Mouse (Mus musculus) myocyte (in vitro differentiated cells): ENCODE data around the gene Slc26a9.

Experiments
- MAX ChIP-seq: IDR thresholded peaks from one replicate; pipeline ENCODE4 v1.6.1; 2011; ENCODE audit warnings: low read depth, mild to moderate bottlenecking, control low read depth
- POLR2A ChIP-seq: IDR thresholded peaks from one replicate; pipeline ENCODE4 v1.6.1; 2011; ENCODE audit warnings: low read depth, mild to moderate bottlenecking, control low read depth, moderate library complexity; ENCODE audit not compliant: insufficient read length
- POLR2AphosphoS2 ChIP-seq: IDR thresholded peaks from one replicate; pipeline ENCODE4 v1.6.1; 2011; ENCODE audit warnings: low read depth, control low read depth; ENCODE audit not compliant: insufficient read length
- TCF12 ChIP-seq: IDR thresholded peaks from one replicate; pipeline ENCODE4 v1.6.1; 2011; ENCODE audit warnings: mild to moderate bottlenecking, control low read depth; ENCODE audit not compliant: poor library complexity, insufficient read depth, severe bottlenecking

DNA sequence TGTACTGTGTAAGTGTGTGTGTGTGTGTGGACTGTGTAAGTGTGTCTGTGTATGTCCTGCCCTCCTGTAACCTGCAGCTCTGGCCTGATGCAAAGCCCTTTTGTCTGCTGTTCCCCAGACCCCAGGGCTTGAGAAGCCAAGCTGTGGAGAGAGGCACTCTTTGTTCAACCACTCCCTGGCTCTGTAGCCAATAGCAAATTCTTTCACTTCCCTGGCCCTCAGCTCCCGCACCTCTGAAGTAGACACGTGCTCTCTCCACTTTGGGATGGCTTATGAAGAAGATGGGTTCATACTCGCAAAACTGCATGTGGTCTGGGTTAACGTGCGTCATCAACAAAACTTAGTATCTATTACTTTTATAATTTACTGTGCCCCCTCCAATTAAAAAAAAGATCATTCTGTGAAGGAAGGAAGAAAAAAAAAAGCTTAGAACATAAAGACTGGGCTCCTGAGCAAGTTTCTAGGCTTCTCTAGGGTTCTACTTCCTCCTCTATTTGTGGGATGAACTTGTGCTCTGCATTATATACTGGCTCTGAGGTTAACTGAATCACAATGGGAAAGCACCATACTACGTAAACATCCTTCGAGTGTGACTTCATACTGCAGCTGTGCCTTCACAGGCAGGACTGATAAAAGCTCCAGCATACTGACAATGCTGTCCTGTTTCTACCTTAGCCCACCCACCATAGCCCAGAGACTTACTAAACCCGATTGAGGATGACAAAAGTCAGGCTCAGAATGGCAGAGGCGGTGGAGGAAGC, 16.0 kb downstream of the Slc26a9 start:
- TF ChIP-seq POLR2A (no peak), MAX (no peak), POLR2AphosphoS2 (no peak), TCF12 (no peak)
